Mouse (Mus musculus) left cerebral cortex, postnatal 4 days (tissue): ENCODE data around the gene Acss2. TPM values are rescaled to one million over a fixed set of nuclear protein-coding genes. Genes with fewer than 3 reads are reported as not detected.

Source experiments
- DNase-seq: peaks from one replicate; pipeline ENCODE4 v3.0.0-alpha.2; 2022
- intact Hi-C: fragments of 180-260 bp; cut with DNase I; formaldehyde crosslinking; loops from one replicate; pipeline ENCODE4 v1.15.1; 2025
- microRNA-seq: library from miRNA; unstranded; fragments of <30 nt; microRNA quantifications from one replicate; pipeline ENCODE4 v1.2.0, GENCODE M21; 2022
- total RNA-seq, 2 experiments: library from RNA; stranded (reverse); gene quantifications; 2 replicates each; pipeline ENCODE4 v1.2.3; 2021

The Acss2 gene
- total RNA-seq, 2 experiments from 2014 or later: 26.3 to 27.6 TPM

DNA sequence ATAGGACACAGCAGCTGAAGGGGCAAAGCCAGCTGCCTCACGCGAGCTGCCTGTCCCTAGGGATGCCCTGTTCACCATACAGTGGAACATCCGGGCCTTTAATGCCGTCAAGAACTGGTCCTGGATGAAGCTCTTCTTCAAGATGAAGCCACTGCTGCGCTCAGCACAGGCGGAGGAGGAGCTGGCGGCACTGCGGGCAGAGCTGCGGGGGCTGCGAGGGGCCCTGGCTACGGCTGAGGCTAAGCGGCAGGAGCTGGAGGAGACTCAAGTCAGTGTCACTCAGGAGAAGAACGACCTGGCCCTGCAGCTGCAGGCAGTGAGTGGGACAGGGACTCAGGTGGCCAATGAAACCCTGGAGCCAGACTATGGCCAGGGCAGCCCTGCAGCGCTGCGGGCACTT, 108.5 kb downstream of the Acss2 start:
- intact Hi-C loops: no loop called here
- no peak for DNase-seq

GRCm38 (mm10) chr2:155627030-155627738, 109.4 kb downstream of the Acss2 start:
- intact Hi-C loops: no loop called here
- peak; percentile 84 for DNase-seq

GRCm38 (mm10) chr2:155628112-155628511, 110.4 kb downstream of the Acss2 start:
- intact Hi-C loops: no loop called here
- no peak for DNase-seq

GRCm38 (mm10) chr2:155628519-155628918, 110.8 kb downstream of the Acss2 start:
- DNase-seq: no peak
- intact Hi-C loops: no loop called here

GRCm38 (mm10) chr2:155629231-155629661, 111.5 kb downstream of the Acss2 start:
- intact Hi-C loops: no loop called here
- DNase-seq: peak; percentile 54

DNA sequence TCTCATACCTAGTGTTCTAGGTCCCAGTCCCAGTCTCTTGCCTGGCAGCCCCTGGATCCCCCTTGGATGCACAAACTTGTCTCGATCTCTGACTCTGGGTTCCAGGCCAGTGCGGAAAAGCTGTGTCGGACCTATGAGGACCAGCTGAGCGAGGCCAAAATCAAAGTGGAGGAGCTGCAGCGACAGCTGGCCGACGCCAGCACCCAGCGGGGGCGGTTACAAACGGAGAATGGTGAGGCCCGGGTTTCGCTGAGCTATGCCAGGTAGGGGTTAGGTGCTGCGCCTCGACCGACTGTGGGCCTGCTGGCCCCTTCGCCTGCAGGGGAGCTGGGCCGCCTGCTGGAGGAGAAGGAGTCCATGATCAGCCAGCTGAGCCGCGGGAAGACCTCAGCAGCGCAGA, 112.4 kb downstream of the Acss2 start:
- intact Hi-C loops: no loop called here
- no peak for DNase-seq

GRCm38 (mm10) chr2:155630590-155631416, 113.1 kb downstream of the Acss2 start:
- DNase-seq: no peak
- intact Hi-C loops: no loop called here

DNA sequence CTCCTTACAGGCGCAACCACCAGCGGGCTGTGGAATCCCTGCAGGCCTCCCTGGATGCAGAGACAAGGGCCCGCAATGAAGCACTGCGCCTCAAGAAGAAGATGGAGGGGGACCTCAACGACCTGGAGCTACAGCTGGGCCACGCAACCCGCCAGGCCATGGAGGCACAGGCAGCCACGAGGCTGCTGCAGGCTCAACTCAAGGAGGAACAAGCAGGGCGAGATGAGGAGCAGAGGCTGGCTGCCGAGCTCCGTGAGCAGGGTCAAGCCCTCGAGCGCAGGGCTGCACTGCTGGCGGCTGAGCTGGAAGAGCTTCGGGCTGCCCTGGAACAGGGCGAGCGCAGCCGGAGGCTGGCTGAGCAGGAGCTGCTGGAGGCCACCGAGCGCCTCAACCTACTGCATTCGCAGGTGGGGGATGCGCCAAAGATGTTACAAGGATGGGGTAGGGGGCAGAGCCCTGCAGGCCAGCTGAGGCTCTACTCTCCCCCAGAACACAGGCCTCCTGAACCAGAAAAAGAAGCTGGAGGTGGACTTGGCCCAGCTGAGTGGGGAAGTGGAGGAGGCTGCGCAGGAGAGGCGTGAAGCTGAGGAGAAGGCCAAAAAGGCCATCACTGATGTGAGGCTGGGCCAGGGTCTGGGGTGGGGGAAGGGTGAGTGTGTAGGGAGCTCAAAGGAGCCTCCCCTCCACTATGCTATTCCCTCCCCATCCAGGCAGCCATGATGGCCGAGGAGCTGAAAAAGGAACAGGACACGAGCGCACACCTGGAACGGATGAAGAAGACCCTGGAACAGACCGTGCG, 114.6 kb downstream of the Acss2 start:
- DNase-seq: no peak
- intact Hi-C loops: no loop called here

DNA sequence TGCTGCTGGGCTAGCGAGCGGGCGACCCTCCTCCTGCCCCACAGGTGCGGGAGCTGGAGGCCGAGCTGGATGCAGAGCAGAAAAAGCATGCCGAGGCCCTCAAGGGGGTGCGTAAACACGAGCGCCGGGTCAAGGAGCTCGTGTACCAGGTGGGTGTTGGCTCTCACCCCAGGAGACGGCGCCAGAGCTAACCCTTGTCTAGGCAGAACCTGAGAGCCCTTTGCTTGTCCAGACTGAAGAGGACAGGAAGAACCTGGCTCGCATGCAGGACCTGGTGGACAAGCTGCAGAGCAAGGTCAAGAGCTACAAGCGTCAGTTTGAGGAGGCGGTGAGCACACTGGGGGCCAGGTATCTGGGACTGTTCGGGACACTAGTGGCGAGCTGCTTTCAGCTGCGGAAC, 115.4 kb downstream of the Acss2 start:
- intact Hi-C loops: no loop called here
- DNase-seq: no peak

DNA sequence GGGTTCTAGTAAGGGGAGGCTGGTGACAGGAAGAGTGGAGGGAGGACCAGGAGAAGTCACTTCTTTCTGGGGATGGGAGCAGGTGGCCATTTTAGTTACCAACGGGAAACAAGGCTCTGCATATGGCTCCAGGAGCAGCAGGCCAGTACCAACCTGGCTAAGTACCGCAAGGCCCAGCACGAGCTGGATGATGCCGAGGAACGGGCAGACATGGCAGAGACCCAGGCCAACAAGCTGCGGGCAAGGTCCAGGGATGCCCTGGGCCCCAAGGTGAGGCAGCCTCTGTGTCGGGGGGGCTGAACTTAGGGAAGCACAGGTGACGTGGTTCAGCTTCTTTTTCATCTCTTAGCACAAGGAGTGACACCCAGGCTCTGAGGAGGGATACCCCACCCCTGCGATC, 116.0 kb downstream of the Acss2 start:
- intact Hi-C loops: no loop called here
- no peak for DNase-seq

GRCm38 (mm10) chr2:155634562-155634961, 116.8 kb downstream of the Acss2 start:
- intact Hi-C loops: no loop called here
- no peak for DNase-seq

Small RNA genes lying within 50 kb of the gene (microRNA-seq; reads per million reads assigned to microRNA genes)
- gene Mir499: 9.3 reads per million, percentile 24 among the genes with 10 or more reads in this experiment

Other genes starting within 250 kb of the Acss2 start
- 100 to 1,000 TPM; 362 to 374 TPM for gene Map1lc3a, start 241.7 kb upstream of the Acss2 start, total RNA-seq
- 10 to 100 TPM; 34.6 to 38.6 TPM for gene Pigu, start 160.5 kb upstream of the Acss2 start, total RNA-seq
- gene Trp53inp2, start 136.9 kb upstream of the Acss2 start, total RNA-seq: 100 to 1,000 TPM; 155 to 158 TPM
- 10 to 100 TPM; 99.3 to 99.9 TPM for gene Ncoa6, start 44.1 kb upstream of the Acss2 start, total RNA-seq
- gene Ggt7, start 289 bp downstream of the Acss2 start, total RNA-seq: 10 to 100 TPM; 71.6 to 78.0 TPM
- gene Gss, start 74.9 kb downstream of the Acss2 start, total RNA-seq: 10 to 100 TPM in 1 of 2 experiments, 1 to 10 TPM in 1; 9.4 to 11.9 TPM
- gene Myh7b, start 93.3 kb downstream of the Acss2 start, total RNA-seq: 1 to 10 TPM; 1.2 to 3.6 TPM
- 100 to 1,000 TPM; 143 to 144 TPM for gene Trpc4ap, start 174.4 kb downstream of the Acss2 start, total RNA-seq
- gene Edem2, start 211.5 kb downstream of the Acss2 start, total RNA-seq: 10 to 100 TPM; 27.9 to 28.7 TPM
- gene Gm17581, start 217.9 kb downstream of the Acss2 start, total RNA-seq: not detected
- gene Procr, start 233.2 kb downstream of the Acss2 start, total RNA-seq: 1 to 10 TPM; 2.5 to 3.4 TPM